Mouse (Mus musculus) layer of hippocampus, adult 6 months (tissue): ENCODE data around the gene Vnn3. TPM values are rescaled to one million over a fixed set of nuclear protein-coding genes. Genes with fewer than 3 reads are reported as not detected.

ENCODE experiments used
- long read RNA-seq, 2 experiments: library from polyadenylated mRNA; unstranded; transcript quantifications; one replicate each; pipeline ENCODE4 v2.0.0; 2019 to 2020
- polyA plus RNA-seq: library from polyadenylated mRNA; unstranded; fragments of <200 nt; fragmentation: Nextera tagmentation; gene quantifications from 2 replicates; pipeline ENCODE4 v1.2.3, GENCODE M21; 2021

Vnn3 gene
- polyA plus RNA-seq, result not detected in 2 replicates
- long read RNA-seq, experiment 1, result 0 reads
- long read RNA-seq, experiment 2, result 0 reads

DNA sequence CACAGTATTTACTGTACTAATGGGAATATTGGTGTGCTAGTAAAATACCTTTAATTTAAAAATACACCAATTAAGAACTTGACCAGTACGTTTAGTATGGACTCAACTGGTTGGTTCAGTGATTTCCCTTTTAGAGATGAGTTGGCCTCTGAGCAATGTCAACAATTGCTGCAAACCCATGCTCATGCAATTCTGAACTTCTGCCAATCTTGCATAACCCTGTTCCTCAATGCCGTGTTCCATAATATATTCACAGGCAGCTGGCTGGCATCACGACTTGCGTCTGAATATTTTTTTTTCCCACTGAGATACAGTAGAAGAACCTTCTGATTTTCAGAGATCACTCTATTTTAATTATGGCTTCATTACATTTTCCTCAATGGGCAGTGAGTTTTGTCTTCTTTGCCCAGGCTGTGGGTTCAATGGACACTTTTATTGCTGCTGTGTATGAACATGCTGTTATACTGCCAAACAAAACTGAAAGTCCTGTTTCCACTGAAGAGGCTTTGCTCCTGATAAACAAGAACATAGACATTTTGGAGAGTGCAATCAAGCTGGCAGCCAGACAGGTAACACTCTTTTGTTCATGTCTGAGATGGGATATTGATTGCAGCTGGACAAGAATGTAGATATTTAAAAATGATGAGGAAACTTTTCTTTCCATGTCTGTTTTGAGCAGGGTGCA, at the start of gene Vnn3:
Gene Vnn3 (plus strand): TSS at position 235 of the 685 bp plus-strand sequence.

DNA sequence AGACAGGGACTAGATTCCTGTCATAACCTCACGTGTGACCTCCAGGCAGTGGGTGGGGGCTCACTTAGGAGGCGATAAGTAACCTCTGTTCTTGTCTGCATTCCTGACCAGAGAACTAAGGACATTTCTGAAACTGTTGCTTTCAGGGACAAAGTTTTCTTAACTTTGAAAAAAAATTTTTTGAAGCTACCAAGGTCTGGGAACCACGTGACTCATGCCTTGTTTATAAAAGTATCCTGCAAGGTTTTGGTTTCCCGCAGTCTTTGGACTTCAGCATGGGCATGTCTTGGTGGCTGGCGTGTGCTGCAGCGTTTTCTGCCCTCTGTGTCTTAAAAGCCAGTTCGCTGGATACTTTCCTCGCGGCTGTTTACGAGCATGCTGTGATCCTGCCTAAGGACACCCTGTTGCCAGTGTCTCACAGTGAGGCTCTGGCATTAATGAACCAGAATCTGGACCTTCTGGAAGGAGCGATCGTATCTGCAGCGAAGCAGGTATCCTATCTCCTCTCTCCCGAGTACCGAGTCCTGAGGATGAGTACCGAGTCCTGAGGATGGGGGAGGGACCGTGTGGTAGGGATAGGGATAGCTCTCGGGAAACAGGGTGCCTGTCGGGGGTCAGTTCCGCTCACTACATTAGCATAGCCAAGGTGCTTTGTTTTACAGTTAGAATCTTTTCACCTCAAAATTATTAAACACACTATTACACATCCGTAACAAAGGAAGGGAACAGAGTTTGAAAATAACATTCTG, 43.5 kb downstream of the Vnn3 start, which contains the start of gene Vnn1:
Gene Vnn1 (plus strand): TSS at position 88 of the 749 bp plus-strand sequence.

Other genes starting within 250 kb of the Vnn3 start
- gene Rps12, start 64.2 kb upstream of the Vnn3 start, polyA plus RNA-seq, result 922 and 942 TPM in 2 replicates
- gene Slc18b1, start 54.5 kb upstream of the Vnn3 start, polyA plus RNA-seq, result 14.3 and 15.9 TPM in 2 replicates
- gene Vnn1, start 43.2 kb downstream of the Vnn3 start, polyA plus RNA-seq, result 0.15 and 0.20 TPM in 2 replicates
- gene Taar1, start 68.9 kb downstream of the Vnn3 start, polyA plus RNA-seq, result not detected in 2 replicates
- gene Taar2, start 87.1 kb downstream of the Vnn3 start, polyA plus RNA-seq, result not detected in 2 replicates
- not detected in 2 replicates for gene Taar3, start 98.1 kb downstream of the Vnn3 start, polyA plus RNA-seq
- gene Taar4, start 109.0 kb downstream of the Vnn3 start, polyA plus RNA-seq, result not detected in 2 replicates
- not detected in 2 replicates for gene Taar5, start 119.2 kb downstream of the Vnn3 start, polyA plus RNA-seq
- not detected in 2 replicates for gene Taar6, start 134.2 kb downstream of the Vnn3 start, polyA plus RNA-seq
- gene Taar7a, start 142.0 kb downstream of the Vnn3 start, polyA plus RNA-seq, result not detected in 2 replicates
- gene Taar7b, start 148.5 kb downstream of the Vnn3 start, polyA plus RNA-seq, result not detected in 2 replicates
- not detected in 2 replicates for gene Taar7d, start 175.8 kb downstream of the Vnn3 start, polyA plus RNA-seq
- not detected in 2 replicates for gene Taar7e, start 186.2 kb downstream of the Vnn3 start, polyA plus RNA-seq
- not detected in 2 replicates for gene Taar7f, start 198.0 kb downstream of the Vnn3 start, polyA plus RNA-seq
- not detected in 2 replicates for gene Taar8a, start 225.0 kb downstream of the Vnn3 start, polyA plus RNA-seq
- not detected in 2 replicates for gene Taar8b, start 240.8 kb downstream of the Vnn3 start, polyA plus RNA-seq